Mouse (Mus musculus): ENCODE measurements around the gene 2310050C09Rik. TPM values are rescaled to one million over a fixed set of nuclear protein-coding genes. Genes with fewer than 3 reads are reported as not detected.
A peak's percentile ranks its signal among the peaks of the same experiment; 100 is the strongest.

Gene 2310050C09Rik
- polyA plus RNA-seq, 1 experiment from 2014 or later: not detected

GRCm38 (mm10) chr3:92827108-92827507, 42.9 kb downstream of the 2310050C09Rik start, which contains the start of gene Kprp:
Gene Kprp (minus strand): TSS chr3:92827247.
- DNase-seq (ENCODE audit: low spot score) (peak; percentile 5), ATAC-seq (ENCODE audit: low read depth) (no peak)
- no peaks in the 10 kb centered on the region for H3K27me3 ChIP-seq (replicated peaks; ENCODE audit: control insufficient read depth, insufficient read depth, low read length)
- no peaks in the 10 kb centered on the region for H3K9me3 ChIP-seq (ENCODE audit: control insufficient read depth, low read length)
- no peaks in the 10 kb centered on the region for H3K4me1 ChIP-seq (ENCODE audit: control insufficient read depth, insufficient read depth, low read length)
- no peak within 1 kb of the TSS for H3K4me3 ChIP-seq (ENCODE audit: low read depth, low read length)
- WGBS: 25% methylated on average over 1 of the region's 1 CpGs
- no peak within 1 kb of the TSS for H3K4me2 ChIP-seq (ENCODE audit: low read depth, low read length)
- no peak within 1 kb of the TSS for H3K9ac ChIP-seq (ENCODE audit: low read depth, low read length)
- H3K27ac ChIP-seq (replicated peaks; ENCODE audit: low read depth, low read length): no peak within 1 kb of the TSS
- no peaks in the 10 kb centered on the region for H3K36me3 ChIP-seq (ENCODE audit: control insufficient read depth, insufficient read depth, low read length)

DNA sequence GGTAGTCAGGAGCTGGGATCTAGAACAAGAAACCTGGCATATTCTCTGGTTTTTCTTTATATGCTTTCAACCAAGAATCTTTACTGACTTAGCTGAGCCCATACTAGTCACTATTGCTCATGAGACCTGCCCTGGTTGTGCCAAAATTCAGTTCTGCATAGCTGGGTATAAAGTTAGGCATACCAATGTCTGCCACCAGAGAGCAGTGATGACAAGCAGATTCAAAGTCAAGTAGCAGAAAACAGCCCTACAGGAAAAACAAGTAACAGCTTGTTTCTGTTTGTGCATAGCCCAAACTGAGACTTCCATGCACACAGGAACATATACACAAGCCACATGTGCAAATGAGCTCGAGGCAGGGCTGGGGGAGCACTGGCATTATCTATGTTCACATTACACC, 44.2 kb downstream of the 2310050C09Rik start:
- peak; percentile 2 for DNase-seq (ENCODE audit: low spot score)
- no peaks in the 10 kb centered on the region for H3K4me1 ChIP-seq (ENCODE audit: control insufficient read depth, insufficient read depth, low read length)
- 29% methylated on average over 1 of the region's 1 CpGs for WGBS

More for the DNA sequence above, 44.2 kb downstream of the 2310050C09Rik start:
- no peaks in the 10 kb centered on the region for H3K36me3 ChIP-seq (ENCODE audit: control insufficient read depth, insufficient read depth, low read length)
- no peaks in the 10 kb centered on the region for H3K27me3 ChIP-seq (replicated peaks; ENCODE audit: control insufficient read depth, insufficient read depth, low read length)
- H3K9me3 ChIP-seq (ENCODE audit: control insufficient read depth, low read length): no peaks in the 10 kb centered on the region
- no peak overlapping the region for H3K4me3 ChIP-seq (ENCODE audit: low read depth, low read length)
- no peak overlapping the region for H3K9ac ChIP-seq (ENCODE audit: low read depth, low read length)
- H3K27ac ChIP-seq (replicated peaks; ENCODE audit: low read depth, low read length): no peak overlapping the region
- no peak overlapping the region for H3K4me2 ChIP-seq (ENCODE audit: low read depth, low read length)
- ATAC-seq (ENCODE audit: low read depth): no peak

Other genes starting within 250 kb of the 2310050C09Rik start
- gene Lce6a, start 248.6 kb downstream of the 2310050C09Rik start, polyA plus RNA-seq (2014; fragmentation: Nextera tagmentation; extraction: Ambion mirVana): not detected in 2 replicates
- gene Lce1a1, start 221.9 kb downstream of the 2310050C09Rik start, polyA plus RNA-seq (2014; fragmentation: Nextera tagmentation; extraction: Ambion mirVana): not detected in 2 replicates
- gene Lce1b, start 213.3 kb downstream of the 2310050C09Rik start, polyA plus RNA-seq (2014; fragmentation: Nextera tagmentation; extraction: Ambion mirVana): not detected in 2 replicates
- 0.42 TPM in 1 of 2 replicates, not detected in the other for gene Lce1a2, start 199.9 kb downstream of the 2310050C09Rik start, polyA plus RNA-seq (2014; fragmentation: Nextera tagmentation; extraction: Ambion mirVana)
- 0.42 TPM in 1 of 2 replicates, not detected in the other for gene Lce1c, start 191.0 kb downstream of the 2310050C09Rik start, polyA plus RNA-seq (2014; fragmentation: Nextera tagmentation; extraction: Ambion mirVana)
- gene Lce1d, start 183.0 kb downstream of the 2310050C09Rik start, polyA plus RNA-seq (2014; fragmentation: Nextera tagmentation; extraction: Ambion mirVana): 0.26 and 0.33 TPM in 2 replicates
- not detected in 2 replicates for gene Lce1e, start 161.1 kb downstream of the 2310050C09Rik start, polyA plus RNA-seq (2014; fragmentation: Nextera tagmentation; extraction: Ambion mirVana)
- gene Lce1f, start 149.9 kb downstream of the 2310050C09Rik start, polyA plus RNA-seq (2014; fragmentation: Nextera tagmentation; extraction: Ambion mirVana): 0.33 TPM in 1 of 2 replicates, not detected in the other
- gene Gm38119, start 131.1 kb downstream of the 2310050C09Rik start, polyA plus RNA-seq (2014; fragmentation: Nextera tagmentation; extraction: Ambion mirVana): not detected in 2 replicates
- 0.25 TPM in 1 of 2 replicates, not detected in the other for gene Lce1g, start 117.9 kb downstream of the 2310050C09Rik start, polyA plus RNA-seq (2014; fragmentation: Nextera tagmentation; extraction: Ambion mirVana)
- 0.25 TPM in 1 of 2 replicates, not detected in the other for gene Lce1h, start 105.2 kb downstream of the 2310050C09Rik start, polyA plus RNA-seq (2014; fragmentation: Nextera tagmentation; extraction: Ambion mirVana)
- 0.25 TPM in 1 of 2 replicates, not detected in the other for gene Lce1i, start 91.3 kb downstream of the 2310050C09Rik start, polyA plus RNA-seq (2014; fragmentation: Nextera tagmentation; extraction: Ambion mirVana)
- not detected in 2 replicates for gene Lce1j, start 79.7 kb downstream of the 2310050C09Rik start, polyA plus RNA-seq (2014; fragmentation: Nextera tagmentation; extraction: Ambion mirVana)
- gene Lce1k, start 62.3 kb downstream of the 2310050C09Rik start, polyA plus RNA-seq (2014; fragmentation: Nextera tagmentation; extraction: Ambion mirVana): not detected in 2 replicates
- gene Kprp, start 43.0 kb downstream of the 2310050C09Rik start, polyA plus RNA-seq (2014; fragmentation: Nextera tagmentation; extraction: Ambion mirVana): 0.07 and 0.47 TPM in 2 replicates
- gene Lce1l, start 18.9 kb downstream of the 2310050C09Rik start, polyA plus RNA-seq (2014; fragmentation: Nextera tagmentation; extraction: Ambion mirVana): not detected in 2 replicates
- gene Lce3a, start 56.0 kb upstream of the 2310050C09Rik start, polyA plus RNA-seq (2014; fragmentation: Nextera tagmentation; extraction: Ambion mirVana): 3.3 and 6.1 TPM in 2 replicates
- 0.43 and 1.1 TPM in 2 replicates for gene Lce3b, start 62.8 kb upstream of the 2310050C09Rik start, polyA plus RNA-seq (2014; fragmentation: Nextera tagmentation; extraction: Ambion mirVana)
- 0.80 and 3.1 TPM in 2 replicates for gene Lce3c, start 74.3 kb upstream of the 2310050C09Rik start, polyA plus RNA-seq (2014; fragmentation: Nextera tagmentation; extraction: Ambion mirVana)
- gene Lce3d, start 87.2 kb upstream of the 2310050C09Rik start, polyA plus RNA-seq (2014; fragmentation: Nextera tagmentation; extraction: Ambion mirVana): not detected in 2 replicates
- gene Lce3e, start 96.8 kb upstream of the 2310050C09Rik start, polyA plus RNA-seq (2014; fragmentation: Nextera tagmentation; extraction: Ambion mirVana): 1.3 and 1.9 TPM in 2 replicates
- 3.2 and 11.5 TPM in 2 replicates for gene Lce3f, start 122.0 kb upstream of the 2310050C09Rik start, polyA plus RNA-seq (2014; fragmentation: Nextera tagmentation; extraction: Ambion mirVana)
- 2.7 and 7.5 TPM in 2 replicates for gene Crct1, start 145.5 kb upstream of the 2310050C09Rik start, polyA plus RNA-seq (2014; fragmentation: Nextera tagmentation; extraction: Ambion mirVana)
- gene Lce1m, start 148.8 kb upstream of the 2310050C09Rik start, polyA plus RNA-seq (2014; fragmentation: Nextera tagmentation; extraction: Ambion mirVana): not detected in 2 replicates
- gene Gm4858, start 198.6 kb upstream of the 2310050C09Rik start, polyA plus RNA-seq (2014; fragmentation: Nextera tagmentation; extraction: Ambion mirVana): not detected in 2 replicates